ENCODE assay signal across 23 mouse cellular contexts in the genomic region with DNA sequence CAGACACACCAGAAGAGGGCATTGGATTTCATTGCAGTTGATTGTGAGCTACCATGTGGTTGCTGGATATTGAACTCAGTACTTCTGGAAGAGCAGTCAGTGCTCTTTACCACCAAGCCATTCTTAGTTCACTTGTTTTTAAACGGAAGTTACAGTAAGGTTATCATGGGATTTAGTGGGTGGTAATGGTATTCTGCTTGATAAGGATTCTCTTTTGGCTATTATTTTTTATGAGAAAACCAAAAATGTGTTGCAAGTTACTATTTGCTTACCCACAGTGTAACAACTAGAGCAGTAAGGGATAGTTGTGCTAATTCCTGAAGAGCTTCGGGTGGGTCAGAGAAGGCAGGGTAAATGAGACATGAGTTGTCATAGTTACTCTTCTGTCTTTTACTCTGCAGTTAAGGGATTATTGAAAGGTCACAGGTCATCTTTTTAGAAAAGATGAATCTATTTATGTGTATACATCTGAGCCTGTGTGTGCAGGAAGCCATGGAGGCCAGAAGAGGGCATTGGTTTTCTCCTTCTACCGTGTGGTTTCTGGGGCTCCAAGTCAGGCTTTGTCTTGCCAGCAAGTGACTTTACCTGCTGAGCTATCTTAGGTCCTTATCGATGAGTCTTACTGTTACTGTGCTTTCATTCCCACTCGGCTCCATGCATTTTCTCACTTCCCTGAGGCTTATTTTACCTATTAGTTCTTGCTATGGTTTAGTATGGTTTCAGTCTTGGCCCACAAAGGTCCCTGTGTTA. TPM values are rescaled to one million over a fixed set of nuclear protein-coding genes. Genes with fewer than 3 reads are reported as not detected.
A peak's percentile ranks its signal among the peaks of the same experiment; 100 is the strongest.
DNase-seq lines count a peak whose midpoint lies in the region; ATAC-seq and TF ChIP-seq lines count a peak whose summit lies in the region.
"Had no signal": no experiment of that assay in that cellular context is flagged by ENCODE, and none has a peak within 500 bp of the region (broad histone marks: within the 10 kb centered on the region; RNA-seq: fewer than 3 reads in every experiment).

No protein-coding gene starts in this region.

- H3K4me3 ChIP-seq in kidney, adult 2 months (ENCODE audit: insufficient read depth, low read depth, low read length) = no peak overlapping the region
- H3K4me3 ChIP-seq in thymus, adult 2 months (ENCODE audit: control insufficient read depth, insufficient read depth, low read length) = no peak overlapping the region
- no peak overlapping the region for H3K4me3 ChIP-seq in stomach, postnatal 0 days (ENCODE audit: low read depth, low read length)
- no peak overlapping the region for H3K4me3 ChIP-seq in hindbrain, embryonic 12.5 days
- H3K4me3 ChIP-seq: embryonic facial prominence, embryonic 12.5 days; heart, embryonic 10.5 days; limb, embryonic 10.5 days had no signal

- H3K36me3 ChIP-seq in kidney, adult 2 months (ENCODE audit: control insufficient read depth, insufficient read depth, low read length) = no peaks in the 10 kb centered on the region
- no peaks in the 10 kb centered on the region for H3K36me3 ChIP-seq in thymus, adult 2 months (ENCODE audit: control insufficient read depth, insufficient read depth, low read length)
- no peaks in the 10 kb centered on the region for H3K36me3 ChIP-seq in stomach, postnatal 0 days (ENCODE audit: control insufficient read depth, insufficient read depth, low read length)
- H3K36me3 ChIP-seq in hindbrain, embryonic 12.5 days = no peaks in the 10 kb centered on the region
- H3K36me3 ChIP-seq: heart, embryonic 10.5 days; limb, embryonic 10.5 days had no signal

- 0 out of 2 replicates have a peak, but pooled peaks have one; percentile 1 for TF ChIP-seq CTCF in kidney, adult 2 months (conservative IDR thresholded peaks at IDR 0.05; ENCODE audit: insufficient read depth, insufficient read length, low read depth, low read length)
- TF ChIP-seq CTCF in thymus, adult 2 months (IDR thresholded peaks at IDR 0.05; ENCODE audit: borderline replicate concordance, control insufficient read depth, extremely low read depth, insufficient read depth, low read length, poor library complexity) = no peak
- peak; percentile 32 for TF ChIP-seq CTCF in stomach, postnatal 0 days (IDR thresholded peaks at IDR 0.05; ENCODE audit: low read depth)

- no peak overlapping the region for H3K9ac ChIP-seq in stomach, postnatal 0 days (ENCODE audit: low read length)
- H3K9ac ChIP-seq in hindbrain, embryonic 12.5 days = no peak overlapping the region
- H3K9ac ChIP-seq: embryonic facial prominence, embryonic 12.5 days; forebrain, postnatal 0 days had no signal

- no peak overlapping the region for H3K27ac ChIP-seq in kidney, adult 2 months (ENCODE audit: insufficient read depth, low read depth, low read length)
- H3K27ac ChIP-seq in thymus, adult 2 months (ENCODE audit: control insufficient read depth, insufficient read depth, low read length) = no peak overlapping the region
- no peak overlapping the region for H3K27ac ChIP-seq in stomach, postnatal 0 days (replicated peaks)
- no peak overlapping the region for H3K27ac ChIP-seq in hindbrain, embryonic 12.5 days
- H3K27ac ChIP-seq: embryonic facial prominence, embryonic 12.5 days; heart, embryonic 10.5 days; limb, embryonic 10.5 days had no signal

- no peaks in the 10 kb centered on the region for H3K9me3 ChIP-seq in stomach, postnatal 0 days (ENCODE audit: control insufficient read depth, low read length)
- no peaks in the 10 kb centered on the region for H3K9me3 ChIP-seq in hindbrain, embryonic 12.5 days (replicated peaks)
- H3K9me3 ChIP-seq: embryonic facial prominence, embryonic 12.5 days; heart, embryonic 10.5 days; limb, embryonic 10.5 days had no signal

- no peak overlapping the region for H3K4me2 ChIP-seq in stomach, postnatal 0 days (replicated peaks; ENCODE audit: low read depth)
- no peak overlapping the region for H3K4me2 ChIP-seq in hindbrain, embryonic 12.5 days (replicated peaks)
- H3K4me2 ChIP-seq: embryonic facial prominence, embryonic 12.5 days; midbrain, embryonic 11.5 days had no signal

- WGBS in kidney, adult 2 months = 90% methylated on average over 5 of the region's 5 CpGs
- 96% methylated on average over 5 of the region's 5 CpGs for WGBS in thymus, adult 2 months
- WGBS in stomach, postnatal 0 days = 69% methylated on average over 5 of the region's 5 CpGs
- 83% methylated on average over 5 of the region's 5 CpGs for WGBS in hindbrain, embryonic 12.5 days

- no peaks in the 10 kb centered on the region for H3K27me3 ChIP-seq in kidney, adult 2 months (replicated peaks; ENCODE audit: control insufficient read depth, insufficient read depth, low read length)
- no peaks in the 10 kb centered on the region for H3K27me3 ChIP-seq in thymus, adult 2 months (ENCODE audit: control insufficient read depth, insufficient read depth, low read length)
- no peaks in the 10 kb centered on the region for H3K27me3 ChIP-seq in stomach, postnatal 0 days (ENCODE audit: control insufficient read depth, insufficient read depth, low read length)
- H3K27me3 ChIP-seq in hindbrain, embryonic 12.5 days = no peaks in the 10 kb centered on the region
- H3K27me3 ChIP-seq: embryonic facial prominence, embryonic 12.5 days had no signal

- TF ChIP-seq EP300 in stomach, postnatal 0 days (optimal IDR thresholded peaks at IDR 0.05) = no peak

- TF ChIP-seq POLR2A in kidney, adult 2 months (IDR thresholded peaks at IDR 0.05; ENCODE audit: low read depth, low read length) = no peak
- TF ChIP-seq POLR2A in thymus, adult 2 months (IDR thresholded peaks at IDR 0.05; ENCODE audit: control insufficient read depth, extremely low read depth, insufficient read depth, low read length, poor library complexity) = no peak

- no peaks in the 10 kb centered on the region for H3K4me1 ChIP-seq in kidney, adult 2 months (ENCODE audit: control insufficient read depth, insufficient read depth, low read length)
- H3K4me1 ChIP-seq in thymus, adult 2 months (replicated peaks; ENCODE audit: control insufficient read depth, insufficient read depth, low read length) = no peaks in the 10 kb centered on the region
- H3K4me1 ChIP-seq in stomach, postnatal 0 days (replicated peaks; ENCODE audit: control insufficient read depth, insufficient read depth) = no peaks in the 10 kb centered on the region
- H3K4me1 ChIP-seq in hindbrain, embryonic 12.5 days = no peaks in the 10 kb centered on the region
- H3K4me1 ChIP-seq: heart, embryonic 10.5 days; limb, embryonic 10.5 days had no signal

- peak; percentile 32 for DNase-seq in CD4-positive, CD25-positive, alpha-beta regulatory T cell, adult 2 months (ENCODE audit: low read depth, low spot score)
- DNase-seq in kidney, adult 2 months = no peak
- no peak for DNase-seq in kidney, postnatal 25 days
- peak; percentile 25 for DNase-seq in thymus, postnatal 4 days
- DNase-seq in thymus, adult 2 months = no peak
- no peak for DNase-seq in stomach, postnatal 0 days (ENCODE audit: low spot score)
- DNase-seq: adrenal gland, postnatal 36 days; cerebellum, postnatal 10 days; forebrain, postnatal 0 days; gastrocnemius, postnatal 36 days; kidney, adult 18-20 months; kidney, postnatal 10 days; liver; lung, postnatal 10 days; right cerebral cortex, postnatal 14 days had no signal

- no peak for ATAC-seq in CD4-positive, CD25-positive, alpha-beta regulatory T cell, adult 4 months
- no peak for ATAC-seq in stomach, postnatal 0 days (ENCODE audit: low FRiP score, low TSS enrichment)
- no peak for ATAC-seq in hindbrain, embryonic 12.5 days (ENCODE audit: low FRiP score)
- ATAC-seq: forebrain, postnatal 0 days; hindbrain, embryonic 16.5 days had no signal

RNA-seq across cellular contexts. Expression of gene Ubtd2, which starts 20.5 kb away (rescaled TPM):
- polyA plus RNA-seq in CD4-positive, CD25-positive, alpha-beta regulatory T cell, adult 4 months (2017; shearing (Covaris generic)) = 1 to 10 TPM; 1.8 to 4.9 TPM
- 4.6 and 5.4 TPM in 2 replicates for polyA plus RNA-seq in kidney, adult 2 months (2012; rRNA removed)
- 8.7 and 9.1 TPM in 2 replicates for polyA plus RNA-seq in thymus, adult 2 months (2012; rRNA removed)
- polyA plus RNA-seq in stomach, postnatal 0 days (2015; fragmentation: Nextera tagmentation; extraction: Ambion mirVana) = 16.7 and 18.6 TPM in 2 replicates
- 64.4 and 71.9 TPM in 2 replicates for polyA plus RNA-seq in hindbrain, embryonic 12.5 days (2016; fragmentation: Nextera tagmentation; extraction: Ambion mirVana)

RNA-seq across cellular contexts. Expression of gene Efcab9, which starts 56.2 kb away (rescaled TPM):
- 1 to 10 TPM in 1 of 2 experiments, under 1 TPM in 1; 0.87 to 1.1 TPM for polyA plus RNA-seq in CD4-positive, CD25-positive, alpha-beta regulatory T cell, adult 4 months (2017; shearing (Covaris generic))
- 0.14 TPM in 1 of 2 replicates, not detected in the other for polyA plus RNA-seq in kidney, adult 2 months (2012; rRNA removed)
- 0.71 and 0.85 TPM in 2 replicates for polyA plus RNA-seq in thymus, adult 2 months (2012; rRNA removed)
- polyA plus RNA-seq in stomach, postnatal 0 days (2015; fragmentation: Nextera tagmentation; extraction: Ambion mirVana) = 0.16 and 0.52 TPM in 2 replicates
- polyA plus RNA-seq in hindbrain, embryonic 12.5 days (2016; fragmentation: Nextera tagmentation; extraction: Ambion mirVana) = not detected in 2 replicates
- polyA plus RNA-seq: heart, embryonic 10.5 days; hindbrain, embryonic 16.5 days; midbrain, postnatal 0 days had no signal

RNA-seq across cellular contexts. Expression of gene Stk10, which starts 57.4 kb away (rescaled TPM):
- polyA plus RNA-seq in CD4-positive, CD25-positive, alpha-beta regulatory T cell, adult 4 months (2017; shearing (Covaris generic)) = 100 to 1,000 TPM in 1 of 2 experiments, 10 to 100 TPM in 1; 84.0 to 217 TPM
- 6.3 and 9.4 TPM in 2 replicates for polyA plus RNA-seq in kidney, adult 2 months (2012; rRNA removed)
- polyA plus RNA-seq in thymus, adult 2 months (2012; rRNA removed) = 50.3 and 55.4 TPM in 2 replicates
- polyA plus RNA-seq in stomach, postnatal 0 days (2015; fragmentation: Nextera tagmentation; extraction: Ambion mirVana) = 1.1 and 1.6 TPM in 2 replicates
- 2.5 and 3.3 TPM in 2 replicates for polyA plus RNA-seq in hindbrain, embryonic 12.5 days (2016; fragmentation: Nextera tagmentation; extraction: Ambion mirVana)

Comparison
In these comparisons a context has a peak if more than half of its experiments do, and no peak if none do; other contexts are left out.
1. DNase-seq: peak in CD4-positive, CD25-positive, alpha-beta regulatory T cell, adult 2 months (single experiment) and thymus, postnatal 4 days (single experiment); none in kidney, adult 2 months (single experiment), kidney, postnatal 25 days (0 of 2), thymus, adult 2 months (single experiment) and stomach, postnatal 0 days (single experiment).